Mouse (Mus musculus): ENCODE measurements around the gene Rpl41. TPM values are rescaled to one million over a fixed set of nuclear protein-coding genes. Genes with fewer than 3 reads are reported as not detected.

Rpl41 gene
- total RNA-seq, 2 experiments from 2014 or later: 1,545 to 1,604 TPM

- intact Hi-C loops (cut with DNase I): no loop called here
- DNase-seq (ENCODE audit: low spot score in 2 of 2): no peak
Observed at GRCm38 (mm10) chr10:128504641-128505370, 44.3 kb downstream of the Rpl41 start.

GRCm38 (mm10) chr10:128504012-128504411 lies 45.1 kb downstream of the Rpl41 start:
- intact Hi-C loops (cut with DNase I): no loop called here

GRCm38 (mm10) chr10:128503532-128503931 lies 45.6 kb downstream of the Rpl41 start:
- intact Hi-C loops (cut with DNase I): no loop called here
- DNase-seq (ENCODE audit: low spot score in 2 of 2): no peak

More at GRCm38 (mm10) chr10:128504012-128504411, 45.1 kb downstream of the Rpl41 start:
- no peak for DNase-seq (ENCODE audit: low spot score in 2 of 2)

DNA sequence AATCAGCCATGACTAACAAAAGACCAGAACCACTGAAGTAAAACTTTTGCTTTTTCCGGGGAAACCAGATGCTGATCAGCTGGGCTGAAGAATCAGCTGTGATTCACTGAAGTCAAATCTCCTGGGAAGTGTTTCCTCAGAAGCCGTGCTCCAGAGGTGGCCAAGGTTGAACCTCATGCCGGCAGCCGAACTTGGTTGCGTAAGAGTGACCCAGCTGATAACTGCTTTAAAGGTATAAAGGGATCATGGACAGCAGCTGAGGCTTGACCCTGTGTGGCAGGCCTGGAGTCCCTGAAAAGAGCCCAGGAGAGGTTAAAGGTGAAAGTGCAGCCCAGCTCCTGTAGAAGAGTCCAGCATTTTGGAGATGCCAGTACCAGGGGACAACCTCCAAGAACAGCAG lies 46.8 kb downstream of the Rpl41 start:
- intact Hi-C loops (cut with DNase I): no loop called here
- no peak for DNase-seq (ENCODE audit: low spot score in 2 of 2)

- intact Hi-C loops (cut with DNase I): loop anchor here (2.0 kb wide), 1 partner anchor 26 kb away; the partner anchor contains the start of gene Esyt1
- DNase-seq (ENCODE audit: low spot score in 2 of 2): peak; percentile 60 to 70
Observed at GRCm38 (mm10) chr10:128499116-128499671, 49.9 kb downstream of the Rpl41 start.

GRCm38 (mm10) chr10:128498590-128498989 lies 50.5 kb downstream of the Rpl41 start, which contains the start of gene Myl6b:
TSS of gene Myl6b (minus strand) at chr10:128498685.
- peak; percentile 92 to 98 for DNase-seq (ENCODE audit: low spot score in 2 of 2)
- intact Hi-C loops (cut with DNase I): loop anchor here (2.0 kb wide), 1 partner anchor 26 kb away; the partner anchor contains the start of gene Esyt1

Small RNAs within 50 kb of the gene (microRNA-seq; reads per million reads assigned to microRNA genes)
- 0 reads per million in 2 experiments for gene Gm47275
- 0 reads per million in 2 experiments for gene Mir6916
- 0 reads per million in 2 experiments for gene Mir6917

Other genes starting within 250 kb of the Rpl41 start
- 10 to 100 TPM; 14.3 to 15.4 TPM for gene Pan2, start 246.0 kb downstream of the Rpl41 start, total RNA-seq (2021)
- 10 to 100 TPM; 64.7 to 70.5 TPM for gene Cnpy2, start 226.8 kb downstream of the Rpl41 start, total RNA-seq (2021)
- 100 to 1,000 TPM; 227 to 229 TPM for gene Cs, start 211.6 kb downstream of the Rpl41 start, total RNA-seq (2021)
- 10 to 100 TPM; 60.4 to 63.8 TPM for gene Coq10a, start 180.3 kb downstream of the Rpl41 start, total RNA-seq (2021)
- gene Ankrd52, start 172.2 kb downstream of the Rpl41 start, total RNA-seq (2021): 10 to 100 TPM; 65.1 to 68.9 TPM
- under 1 TPM; 0.30 to 0.32 TPM for gene Slc39a5, start 148.1 kb downstream of the Rpl41 start, total RNA-seq (2021)
- gene Nabp2, start 137.8 kb downstream of the Rpl41 start, total RNA-seq (2021): 10 to 100 TPM; 87.8 to 89.7 TPM
- 10 to 100 TPM; 76.7 to 78.6 TPM for gene Rnf41, start 137.6 kb downstream of the Rpl41 start, total RNA-seq (2021)
- 100 to 1,000 TPM; 228 to 232 TPM for gene Smarcc2, start 90.1 kb downstream of the Rpl41 start, total RNA-seq (2021)
- gene Myl6, start 55.2 kb downstream of the Rpl41 start, total RNA-seq (2021): 100 to 1,000 TPM; 616 to 641 TPM
- 10 to 100 TPM; 22.9 to 24.0 TPM for gene Myl6b, start 50.6 kb downstream of the Rpl41 start, total RNA-seq (2021)
- 1 to 10 TPM; 7.9 to 8.0 TPM for gene Esyt1, start 23.4 kb downstream of the Rpl41 start, total RNA-seq (2021)
- 10 to 100 TPM; 13.2 to 13.5 TPM for gene Zc3h10, start 1.5 kb downstream of the Rpl41 start, total RNA-seq (2021)
- gene Pa2g4, start 16.7 kb upstream of the Rpl41 start, total RNA-seq (2021): 10 to 100 TPM; 56.7 to 62.7 TPM
- gene Erbb3, start 40.3 kb upstream of the Rpl41 start, total RNA-seq (2021): 1 to 10 TPM; 5.8 to 7.6 TPM
- 100 to 1,000 TPM; 235 to 247 TPM for gene Rps26, start 77.4 kb upstream of the Rpl41 start, total RNA-seq (2021)
- 10 to 100 TPM; 17.9 to 18.9 TPM for gene Ikzf4, start 96.7 kb upstream of the Rpl41 start, total RNA-seq (2021)
- gene Suox, start 124.8 kb upstream of the Rpl41 start, total RNA-seq (2021): 10 to 100 TPM; 10.8 to 12.3 TPM
- 100 to 1,000 TPM; 125 to 132 TPM for gene Rab5b, start 147.0 kb upstream of the Rpl41 start, total RNA-seq (2021)
- gene Pmel, start 154.9 kb upstream of the Rpl41 start, total RNA-seq (2021): under 1 TPM; 0.39 to 0.96 TPM
- gene Cdk2, start 155.7 kb upstream of the Rpl41 start, total RNA-seq (2021): 1 to 10 TPM; 2.5 to 3.2 TPM
- gene Dgka, start 195.6 kb upstream of the Rpl41 start, total RNA-seq (2021): 1 to 10 TPM; 5.1 to 6.3 TPM
- gene Pym1, start 198.6 kb upstream of the Rpl41 start, total RNA-seq (2021): 10 to 100 TPM; 28.8 to 29.5 TPM
- under 1 TPM; 0.39 to 0.78 TPM for gene Mmp19, start 241.6 kb upstream of the Rpl41 start, total RNA-seq (2021)

All from left cerebral cortex, postnatal 25 days (tissue).